Mouse (Mus musculus): ENCODE data around the gene Vmn2r53.
"Not testable (repeated sequence)": the region's sequence is repeated elsewhere in the genome, so short reads cannot be mapped to it uniquely, and the experiment has no call there.

Gene Vmn2r53

DNA sequence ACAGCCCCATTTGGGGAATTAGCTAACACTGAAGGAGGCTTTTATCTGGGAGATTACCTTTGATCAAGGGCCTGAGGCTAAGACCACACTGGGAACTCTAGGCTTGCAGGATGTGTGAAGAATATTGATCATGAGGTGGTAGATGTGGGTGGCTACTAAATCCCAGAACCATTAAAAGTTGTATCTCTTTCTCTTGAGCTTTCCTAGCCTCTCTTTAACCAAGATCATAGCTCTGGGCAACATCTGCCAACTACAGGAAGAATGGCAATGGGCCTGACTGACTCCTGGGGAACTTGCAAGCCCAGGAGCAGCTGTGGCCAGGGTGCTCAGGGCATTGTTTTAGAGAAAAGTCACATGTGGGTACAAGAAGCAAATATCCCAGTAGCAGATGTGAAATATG, at the start of gene Vmn2r53:
Vmn2r53 (minus strand) TSS at position 101 of the 400 bp plus-strand sequence.
- DNase-seq (ENCODE audit: low spot score in 2 of 2) = no peak

DNA sequence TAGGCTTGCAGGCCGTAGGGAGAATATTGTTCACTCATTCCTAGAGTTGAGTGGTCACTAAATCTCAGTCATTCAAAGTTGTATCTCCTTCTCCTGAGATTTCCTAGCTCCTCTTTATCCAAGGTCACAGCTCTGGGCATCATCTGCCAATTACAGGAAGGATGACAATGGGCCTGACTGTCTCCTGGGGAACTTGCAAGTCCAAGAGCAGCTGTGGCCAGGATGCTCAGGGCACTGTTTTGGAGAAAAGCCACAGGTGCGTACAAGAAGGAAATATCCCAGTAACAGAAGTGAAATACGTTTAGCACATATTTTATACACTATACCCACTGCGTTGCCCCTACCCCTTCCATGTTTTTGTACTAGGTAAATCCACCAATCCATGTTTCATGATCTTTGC, 31.6 kb upstream of the Vmn2r53 start, which contains the start of gene Vmn2r54:
Vmn2r54 (minus strand) TSS at position 101 of the 400 bp plus-strand sequence.
- DNase-seq (ENCODE audit: low spot score in 2 of 2) = not testable (repeated sequence)

All from urinary bladder, postnatal 36 days (tissue).